Mouse (Mus musculus) liver, embryonic 14.5 days (tissue): ENCODE measurements around the gene Adam12. TPM values are rescaled to one million over a fixed set of nuclear protein-coding genes. Genes with fewer than 3 reads are reported as not detected.

ENCODE experiments used
- ATAC-seq: fragments of 200-750 bp; cut with Nextera tagmentation; 2 replicates; pipeline ENCODE4 v1.8.0; 2017; ENCODE audit warnings: moderate number of reproducible peaks, mild to moderate bottlenecking, moderate library complexity; ENCODE audit not compliant: insufficient read depth
- DNase-seq, 3 experiments: peaks; one replicate each; pipeline ENCODE4 v3.0.0-alpha.2; 2012 to 2013; ENCODE audit warnings: low read depth in 3 of 3, low spot score in 3 of 3
- H3K27ac ChIP-seq: fragments of 300-500 bp; sonication (generic); 2 replicates; pipeline ENCODE4 v1.5.1; 2014; ENCODE audit warnings: moderate library complexity, mild to moderate bottlenecking, control low read depth, inconsistent platforms
- H3K27me3 ChIP-seq: fragments of 300-500 bp; sonication (generic); 2 replicates; pipeline ENCODE4 v1.6.1; 2014; ENCODE audit warnings: mild to moderate bottlenecking, low read length, moderate library complexity; ENCODE audit not compliant: control insufficient read depth, insufficient read depth
- H3K36me3 ChIP-seq: fragments of 300-500 bp; sonication (generic); replicated peaks from 2 replicates; pipeline ENCODE4 v1.6.1; 2014; ENCODE audit warnings: low read depth; ENCODE audit not compliant: control insufficient read depth, insufficient read depth
- H3K4me1 ChIP-seq, 2 experiments: fragments of 200-500 bp in 1 of 2; fragments of 300-500 bp in 1 of 2; sonication (generic) in 1 of 2; replicated peaks; 2 replicates each; pipeline ENCODE4 v1.6.1; 2012 to 2014; ENCODE audit warnings: antibody characterized with exemption in 1 of 2, inconsistent platforms in 1 of 2, low read length in 1 of 2; ENCODE audit not compliant: control insufficient read depth in 2 of 2, insufficient read depth in 2 of 2
- H3K4me2 ChIP-seq: fragments of 300-500 bp; sonication (generic); 2 replicates; pipeline ENCODE4 v1.6.1; 2014; ENCODE audit warnings: low read depth, mild to moderate bottlenecking, control low read depth, moderate library complexity
- H3K4me3 ChIP-seq, 2 experiments: fragments of 200-500 bp in 1 of 2; fragments of 300-500 bp in 1 of 2; sonication (generic) in 1 of 2; 2 replicates each; pipeline ENCODE4 v1.5.1; 2012 to 2014; ENCODE audit warnings: low read depth in 2 of 2, low read length in 2 of 2, mild to moderate bottlenecking in 2 of 2, control low read depth in 1 of 2, inconsistent platforms in 1 of 2, moderate library complexity in 1 of 2; ENCODE audit not compliant: insufficient read depth in 1 of 2
- H3K9ac ChIP-seq: fragments of 300-500 bp; sonication (generic); replicated peaks from 2 replicates; pipeline ENCODE4 v1.6.1; 2014; ENCODE audit warnings: mild to moderate bottlenecking, control low read depth, moderate library complexity
- H3K9me3 ChIP-seq: fragments of 300-500 bp; sonication (generic); 2 replicates; pipeline ENCODE4 v1.6.1; 2016; ENCODE audit warnings: low read length, mixed read lengths; ENCODE audit not compliant: control insufficient read depth
- CTCF ChIP-seq: IDR thresholded peaks from 2 replicates; pipeline ENCODE4 v1.5.1; 2016; ENCODE audit warnings: antibody characterized with exemption, low read depth, control low read depth
- EP300 ChIP-seq: IDR thresholded peaks from 2 replicates; pipeline ENCODE4 v1.6.1; 2016; ENCODE audit warnings: antibody characterized with exemption, low read depth
- WGBS: fragments of 180-500 bp; shearing (Covaris S2); extraction: QIAGEN DNeasy Blood & Tissue Kit; methylation state at CpG from one replicate; pipeline ENCODE4 v1.1.7; 2014; ENCODE audit not compliant: insufficient replicate concordance; 5-methylcytosine and 5-hydroxymethylcytosine counted together
- polyA plus RNA-seq, 2 experiments: library from polyadenylated mRNA; depleted of rRNA in 1 of 2; stranded (reverse) in 1 of 2; unstranded in 1 of 2; fragments of >200 nt; fragmentation: Nextera tagmentation in 1 of 2; extraction: Ambion mirVana in 1 of 2; gene quantifications; 2 replicates each; pipeline versions ENCODE4 v1.2.1 to v1.2.3; 2012 to 2014

Adam12 gene
- polyA plus RNA-seq, 2 experiments = 1.9 TPM

DNA sequence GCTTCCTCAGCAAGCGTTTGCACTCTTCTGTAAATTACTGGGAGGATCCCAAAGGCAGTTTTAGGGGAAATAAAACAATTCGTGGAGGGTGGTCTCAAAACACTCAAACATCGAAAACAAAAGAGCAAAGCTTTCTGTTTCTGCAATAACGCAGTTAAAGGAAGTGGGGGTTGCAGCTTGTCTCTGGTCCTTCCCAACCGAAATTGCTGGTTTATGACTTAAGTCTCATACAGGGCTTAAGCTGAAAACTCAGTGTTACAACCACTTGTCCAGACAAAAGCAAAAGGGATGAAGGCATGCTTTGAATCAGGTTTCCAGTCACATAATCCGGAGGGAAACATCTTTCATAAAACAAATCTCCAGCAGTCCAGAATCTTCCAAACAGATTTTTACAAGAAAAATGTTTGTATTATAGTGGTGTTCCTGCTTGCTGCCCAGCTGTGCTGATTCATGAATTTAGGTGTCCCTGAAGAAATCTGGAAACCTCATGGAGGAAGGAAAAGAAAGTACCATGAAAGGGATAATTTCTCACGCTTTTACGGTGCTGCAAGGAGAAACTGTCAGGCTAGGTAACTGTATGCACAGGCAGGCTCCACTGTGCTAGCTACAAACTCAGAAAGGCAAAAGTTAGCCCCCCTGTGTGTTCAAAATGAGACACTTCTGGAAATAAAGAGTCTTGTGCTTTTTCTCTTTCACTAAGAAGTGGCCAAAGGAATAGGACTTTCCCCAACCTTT lies 255.4 kb downstream of the Adam12 start:
- H3K27me3 ChIP-seq = no peaks in the 10 kb centered on the region
- no peak overlapping the region for H3K9ac ChIP-seq
- DNase-seq (no peak), ATAC-seq (no peak)
- no peak for TF ChIP-seq CTCF
- TF ChIP-seq EP300 = no peak
- no peak overlapping the region for H3K27ac ChIP-seq
- no peaks in the 10 kb centered on the region for H3K9me3 ChIP-seq
- no peak overlapping the region for H3K4me2 ChIP-seq
- WGBS = 32% methylated on average over 8 of the region's 8 CpGs
- H3K36me3 ChIP-seq = no peaks in the 10 kb centered on the region
- H3K4me1 ChIP-seq = no peaks in the 10 kb centered on the region
- H3K4me3 ChIP-seq = no peak overlapping the region

DNA sequence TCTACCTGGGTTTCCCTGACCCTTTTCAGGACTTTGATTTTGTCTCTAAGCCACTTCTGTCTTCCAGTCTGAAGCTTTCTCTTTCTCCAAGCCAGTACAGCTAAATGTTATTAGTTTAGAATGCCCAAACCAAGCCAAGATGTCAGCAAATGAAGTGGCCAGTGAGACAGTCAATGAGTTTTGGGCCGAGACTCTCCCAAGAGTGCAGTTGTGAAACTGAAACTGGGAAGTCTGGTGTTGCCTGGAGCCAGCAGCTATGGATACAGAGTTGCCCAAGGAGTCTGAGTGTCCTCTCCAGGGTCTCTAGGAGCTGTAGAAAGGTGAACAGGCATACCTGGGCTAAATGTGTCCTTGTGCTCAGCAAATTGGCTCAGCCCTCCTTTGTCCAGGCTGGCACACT lies 260.9 kb downstream of the Adam12 start:
- 0 out of 4 replicates have a peak, but pooled peaks cover 0 to 3% of the 10 kb centered on the region in 2 experiments for H3K4me1 ChIP-seq
- no peaks in the 10 kb centered on the region for H3K36me3 ChIP-seq
- TF ChIP-seq CTCF = no peak
- no peak overlapping the region for H3K27ac ChIP-seq
- no peak for ATAC-seq
- no peak overlapping the region for H3K4me2 ChIP-seq
- H3K4me3 ChIP-seq = no peak overlapping the region
- 32% methylated on average over 1 of the region's 1 CpGs for WGBS
- DNase-seq = no peak
- no peaks in the 10 kb centered on the region for H3K9me3 ChIP-seq
- no peak overlapping the region for H3K9ac ChIP-seq
- no peaks in the 10 kb centered on the region for H3K27me3 ChIP-seq

DNA sequence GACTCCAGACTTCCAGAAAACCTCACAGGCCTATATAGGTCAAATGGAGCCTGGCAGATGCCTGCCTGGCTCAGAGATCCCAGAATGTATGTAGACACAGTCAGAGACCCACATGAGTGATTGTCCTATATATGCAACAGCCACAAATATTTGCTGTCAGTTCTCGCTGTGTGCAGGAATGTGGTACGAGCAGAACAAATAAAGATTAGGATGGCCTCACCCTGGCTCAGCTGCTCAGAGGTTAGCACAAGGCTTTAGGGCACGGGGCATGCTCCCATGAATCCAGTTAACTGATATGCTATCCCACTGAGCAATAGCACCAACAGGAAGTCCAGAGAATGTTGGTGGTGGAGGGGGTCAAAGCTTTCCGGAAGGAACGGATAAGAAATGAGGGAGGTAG lies 261.5 kb downstream of the Adam12 start:
- no peak overlapping the region for H3K4me3 ChIP-seq
- 0 out of 4 replicates have a peak, but pooled peaks cover 0 to 3% of the 10 kb centered on the region in 2 experiments for H3K4me1 ChIP-seq
- no peak overlapping the region for H3K27ac ChIP-seq
- DNase-seq (no peak), ATAC-seq (no peak)
- no peaks in the 10 kb centered on the region for H3K9me3 ChIP-seq
- no peak overlapping the region for H3K9ac ChIP-seq
- H3K36me3 ChIP-seq = no peaks in the 10 kb centered on the region
- no peaks in the 10 kb centered on the region for H3K27me3 ChIP-seq
- TF ChIP-seq CTCF (no peak), EP300 (no peak)
- WGBS = 57% methylated on average over 5 of the region's 5 CpGs
- H3K4me2 ChIP-seq = no peak overlapping the region

DNA sequence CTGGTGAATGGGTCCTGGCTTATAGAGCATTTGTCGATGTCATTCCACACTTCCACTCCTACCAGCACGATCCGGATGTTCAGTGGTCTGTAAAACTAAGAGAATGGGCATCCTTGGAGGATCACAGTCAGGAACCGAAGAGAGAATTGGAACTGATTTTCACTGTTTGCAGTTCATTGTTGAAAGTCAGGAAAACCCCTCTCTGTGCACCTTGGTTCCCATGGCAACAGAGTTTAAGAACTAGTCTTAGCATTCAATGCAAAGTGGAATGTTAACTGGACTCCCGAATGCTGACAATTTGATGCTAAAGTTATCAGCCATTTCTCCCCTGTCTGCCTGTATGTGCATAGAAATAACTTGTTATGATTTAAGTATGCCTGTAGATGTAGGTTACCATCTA lies 264.0 kb downstream of the Adam12 start:
- Histone ChIP-seq H3K36me3 (no peaks in the 10 kb centered on the region), H3K9ac (no peak overlapping the region), H3K4me1 (0 out of 4 replicates have a peak, but pooled peaks cover 0 to 3% of the 10 kb centered on the region in 2 experiments), H3K4me3 (no peak overlapping the region), H3K27me3 (no peaks in the 10 kb centered on the region), H3K9me3 (no peaks in the 10 kb centered on the region), H3K4me2 (no peak overlapping the region), H3K27ac (no peak overlapping the region)
- WGBS = 70% methylated on average over 5 of the region's 5 CpGs
- TF ChIP-seq EP300 = no peak
- TF ChIP-seq CTCF = no peak
- ATAC-seq (no peak), DNase-seq (no peak)

DNA sequence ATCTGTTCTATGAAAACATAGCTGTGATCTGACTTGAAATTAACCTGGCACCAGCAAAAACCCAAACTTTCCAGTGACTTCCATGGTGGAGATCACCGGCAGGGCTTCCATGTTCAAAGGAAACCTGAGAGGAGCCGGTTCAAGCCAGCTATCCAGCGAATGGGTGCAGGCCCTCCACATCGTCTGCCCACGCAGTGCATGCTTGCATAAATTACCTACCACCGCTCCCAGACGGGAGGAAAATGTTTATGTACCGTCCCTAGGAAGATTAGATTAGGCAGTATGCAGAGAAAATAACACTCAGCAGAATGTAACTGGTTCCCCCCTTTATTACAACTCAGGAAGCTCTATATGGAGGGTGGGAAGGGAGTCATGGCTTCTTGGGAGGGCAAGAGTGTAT lies 268.4 kb downstream of the Adam12 start:
- H3K4me2 ChIP-seq = no peak overlapping the region
- TF ChIP-seq EP300 (no peak), CTCF (no peak)
- no peak for DNase-seq

More for the DNA sequence above, 268.4 kb downstream of the Adam12 start:
- no peaks in the 10 kb centered on the region for H3K4me1 ChIP-seq
- H3K4me3 ChIP-seq = no peak overlapping the region
- H3K9me3 ChIP-seq = no peaks in the 10 kb centered on the region
- WGBS = 56% methylated on average over 8 of the region's 8 CpGs
- no peaks in the 10 kb centered on the region for H3K36me3 ChIP-seq
- no peaks in the 10 kb centered on the region for H3K27me3 ChIP-seq
- H3K27ac ChIP-seq = no peak overlapping the region
- H3K9ac ChIP-seq = no peak overlapping the region
- ATAC-seq = no peak
